Comparison of ENCODE assay signal across 18 mouse cellular contexts in genomic region chr6:115424433-115424832, GRCm38 (mm10).
A peak's percentile ranks its signal among the peaks of the same experiment; 100 is the strongest.
DNase-seq lines count a peak whose midpoint lies in the region; TF ChIP-seq lines count a peak whose summit lies in the region.
"Had no signal": no experiment of that assay in that cellular context is flagged by ENCODE, and none has a peak within 500 bp of the region (broad histone marks: within the 10 kb centered on the region; RNA-seq: fewer than 3 reads in every experiment).

No protein-coding gene starts in this region.

- H3K4me3 ChIP-seq in lung, adult 2 months (replicated peaks; ENCODE audit: extremely low read depth, low read depth, low read length), result no peak overlapping the region
- H3K4me3 ChIP-seq: embryonic facial prominence, embryonic 12.5 days; gastrocnemius, adult 2 months; hindbrain, embryonic 10.5 days; limb, embryonic 13.5 days; midbrain, embryonic 10.5 days; neural tube, embryonic 15.5 days had no signal

- no peaks in the 10 kb centered on the region for H3K4me1 ChIP-seq in lung, adult 2 months (ENCODE audit: control insufficient read depth, insufficient read depth, low read length)
- H3K4me1 ChIP-seq: embryonic facial prominence, embryonic 12.5 days; hindbrain, embryonic 10.5 days; limb, embryonic 13.5 days; midbrain, embryonic 10.5 days; neural tube, embryonic 15.5 days had no signal

- intact Hi-C loops in gastrocnemius, postnatal 36 days (cut with DNase I), result no loop called here

- no peak for TF ChIP-seq POLR2A in lung, adult 2 months (IDR thresholded peaks at IDR 0.05; ENCODE audit: borderline replicate concordance, extremely low read depth, low read depth, low read length)

- no peak for TF ChIP-seq CTCF in lung, adult 2 months (IDR thresholded peaks at IDR 0.05; ENCODE audit: insufficient read depth, low read length)

- DNase-seq in gastrocnemius, adult 18-20 months (ENCODE audit: low spot score), result peak; percentile 8
- no peak for DNase-seq in gastrocnemius, postnatal 36 days
- DNase-seq in lung, adult 18-20 months, result peak; percentile 20 to 41
- no peak for DNase-seq in lung, adult 2 months
- peak; percentile 70 for DNase-seq in lung, postnatal 36 days
- DNase-seq in urinary bladder, postnatal 4 days (ENCODE audit: low spot score in 2 of 2), result no peak
- DNase-seq in left cerebral cortex, adult 11 months (ENCODE audit: low spot score), result no peak
- DNase-seq: cerebellum, adult 8-10 months; gastrocnemius, adult 2 months; kidney, adult 2 months; kidney, postnatal 14 days; layer of hippocampus, adult 9-11 months; thymus, postnatal 25 days had no signal

- 51% methylated on average over 3 of the region's 3 CpGs for WGBS in lung, adult 2 months

Comparison
In these comparisons a context has a peak if more than half of its experiments do, and no peak if none do; other contexts are left out.
1. DNase-seq: peak in gastrocnemius, adult 18-20 months (single experiment), lung, adult 18-20 months (2 of 2) and lung, postnatal 36 days (single experiment); none in gastrocnemius, postnatal 36 days (0 of 2), lung, adult 2 months (single experiment), urinary bladder, postnatal 4 days (0 of 2) and left cerebral cortex, adult 11 months (single experiment).